Mouse (Mus musculus): Measurements from ENCODE around the gene Idua.

- TF ChIP-seq ZNF384 (IDR thresholded peaks at IDR 0.05; ENCODE audit: low read depth, low read length) (no peak), CTCF (IDR thresholded peaks at IDR 0.05 in 2 of 3, conservative IDR thresholded peaks at IDR 0.05 in 1 of 3; ENCODE audit: control insufficient read depth in 1 of 3, insufficient read depth in 1 of 3, low read depth in 2 of 3, low read length in 3 of 3, poor library complexity in 1 of 3, severe bottlenecking in 1 of 3) (no peak), E2F4 (IDR thresholded peaks at IDR 0.05; ENCODE audit: borderline replicate concordance, low read depth, low read length) (no peak), CHD1 (IDR thresholded peaks at IDR 0.05; ENCODE audit: low read depth, low read length) (no peak), ZKSCAN1 (IDR thresholded peaks at IDR 0.05; ENCODE audit: low read depth, low read length) (no peak), HCFC1 (IDR thresholded peaks at IDR 0.05; ENCODE audit: low read depth, low read length) (no peak), BHLHE40 (IDR thresholded peaks at IDR 0.05; ENCODE audit: borderline replicate concordance, low read depth, low read length) (no peak), MAFK (IDR thresholded peaks at IDR 0.05; ENCODE audit: borderline replicate concordance, low read depth, low read length) (no peak), TCF12 (IDR thresholded peaks at IDR 0.05; ENCODE audit: low read depth, low read length) (no peak), RAD21 (IDR thresholded peaks at IDR 0.05; ENCODE audit: low read depth, low read length) (no peak), POLR2A (IDR thresholded peaks at IDR 0.05; ENCODE audit: control insufficient read depth in 1 of 2, insufficient read depth in 1 of 2, low read depth in 1 of 2, low read length in 2 of 2, poor library complexity in 1 of 2) (no peak), ZC3H11A (IDR thresholded peaks at IDR 0.05; ENCODE audit: low read depth, low read length) (no peak), ELF1 (IDR thresholded peaks at IDR 0.05; ENCODE audit: low read depth, low read length) (no peak)
Measured at GRCm38 (mm10) chr5:108697341-108697753, 37.2 kb downstream of the Idua start.

Data from MEL (cell line).